Mouse (Mus musculus) ES-E14 (cell line): ENCODE data around the gene Hmcn1. TPM values are rescaled to one million over a fixed set of nuclear protein-coding genes. Genes with fewer than 3 reads are reported as not detected.

ENCODE experiments used
- DNase-seq: peaks from one replicate; pipeline ENCODE4 v3.0.0-alpha.2; 2013; ENCODE audit warnings: low read depth, low spot score
- H3K27ac ChIP-seq: 2 replicates; pipeline ENCODE4 v1.5.1; 2012; ENCODE audit warnings: low read depth, mild to moderate bottlenecking, low read length, moderate library complexity, mixed read lengths; ENCODE audit not compliant: poor library complexity, insufficient read depth, severe bottlenecking
- H3K36me3 ChIP-seq: 2 replicates; pipeline ENCODE4 v1.6.1; 2012; ENCODE audit warnings: mild to moderate bottlenecking, low read length, moderate library complexity, mixed read lengths; ENCODE audit not compliant: control insufficient read depth, poor library complexity, insufficient read depth, severe bottlenecking
- H3K4me1 ChIP-seq, 2 experiments: fragments of 150-350 bp in 1 of 2; sonication (generic) in 1 of 2; 2 replicates each; pipeline ENCODE4 v1.6.1; 2012; ENCODE audit warnings: low read length in 2 of 2, mild to moderate bottlenecking in 1 of 2, mixed read lengths in 1 of 2; ENCODE audit not compliant: control insufficient read depth in 2 of 2, insufficient read depth in 2 of 2, poor library complexity in 1 of 2
- H3K4me3 ChIP-seq, 2 experiments: fragments of 150-350 bp in 1 of 2; sonication (generic) in 1 of 2; 2 replicates each; pipeline ENCODE4 v1.5.1; 2012; ENCODE audit warnings: low read length in 2 of 2, low read depth in 1 of 2, mild to moderate bottlenecking in 1 of 2, mixed read lengths in 1 of 2; ENCODE audit not compliant: insufficient read depth in 1 of 2, poor library complexity in 1 of 2, severe bottlenecking in 1 of 2
- H3K9ac ChIP-seq: 2 replicates; pipeline ENCODE4 v1.6.1; 2012; ENCODE audit warnings: low read depth, mild to moderate bottlenecking, low read length, mixed read lengths; ENCODE audit not compliant: poor library complexity, insufficient read depth, severe bottlenecking
- H3K9me3 ChIP-seq: fragments of 150-350 bp; sonication (generic); 2 replicates; pipeline ENCODE4 v1.6.1; 2012; ENCODE audit warnings: low read depth, mild to moderate bottlenecking, low read length; ENCODE audit not compliant: control insufficient read depth, insufficient read depth
- CHD2 ChIP-seq: IDR thresholded peaks from 2 replicates; pipeline ENCODE4 v1.6.1; 2014; ENCODE audit warnings: mild to moderate bottlenecking, low read depth, low read length, inconsistent platforms
- HCFC1 ChIP-seq: IDR thresholded peaks from 2 replicates; pipeline ENCODE4 v1.6.1; 2012; ENCODE audit warnings: low read length, inconsistent platforms, borderline replicate concordance; ENCODE audit not compliant: insufficient read depth
- MAFK ChIP-seq: IDR thresholded peaks from 2 replicates; pipeline ENCODE4 v1.6.1; 2014; ENCODE audit warnings: mild to moderate bottlenecking, low read depth, low read length, inconsistent platforms; ENCODE audit not compliant: insufficient read depth
- ZC3H11A ChIP-seq: IDR thresholded peaks from 2 replicates; pipeline ENCODE4 v1.6.1; 2012; ENCODE audit warnings: low read depth, mild to moderate bottlenecking, inconsistent platforms, low read length, borderline replicate concordance
- ZNF384 ChIP-seq: IDR thresholded peaks from 2 replicates; pipeline ENCODE4 v1.6.1; 2012; ENCODE audit warnings: low read depth, low read length, inconsistent platforms
- in situ Hi-C, 2 experiments: fragments of 600-800 bp; cut with MboI; formaldehyde crosslinking; loops; one replicate each; pipeline ENCODE4 v1.15.1; 2025; ENCODE audit warnings: low sequenced_read_pairs in 2 of 2, inconsistent platforms in 1 of 2; ENCODE audit not compliant: unreplicated experiment in 2 of 2
- total RNA-seq: library from RNA; depleted of rRNA; stranded (reverse); fragments of 300-350 nt; gene quantifications from 2 replicates; pipeline ENCODE4 v1.2.3, GENCODE M21; 2012

Gene Hmcn1
- total RNA-seq, 1 experiment, result 1.5 TPM

- TF ChIP-seq MAFK, result no peak
- no peak for TF ChIP-seq ZC3H11A
- in situ Hi-C loops, result no loop called here
- peak; percentile 44 for DNase-seq
- H3K4me3 ChIP-seq, result no peak overlapping the region
- H3K27ac ChIP-seq, result no peak overlapping the region
- no peaks in the 10 kb centered on the region for H3K36me3 ChIP-seq
- H3K4me1 ChIP-seq, result no peaks in the 10 kb centered on the region
- H3K9ac ChIP-seq, result no peak overlapping the region
- H3K9me3 ChIP-seq, result no peaks in the 10 kb centered on the region
These were observed 16.0 kb upstream of the Hmcn1 start for GRCm38 (mm10) chr1:151009115-151009797.

DNA sequence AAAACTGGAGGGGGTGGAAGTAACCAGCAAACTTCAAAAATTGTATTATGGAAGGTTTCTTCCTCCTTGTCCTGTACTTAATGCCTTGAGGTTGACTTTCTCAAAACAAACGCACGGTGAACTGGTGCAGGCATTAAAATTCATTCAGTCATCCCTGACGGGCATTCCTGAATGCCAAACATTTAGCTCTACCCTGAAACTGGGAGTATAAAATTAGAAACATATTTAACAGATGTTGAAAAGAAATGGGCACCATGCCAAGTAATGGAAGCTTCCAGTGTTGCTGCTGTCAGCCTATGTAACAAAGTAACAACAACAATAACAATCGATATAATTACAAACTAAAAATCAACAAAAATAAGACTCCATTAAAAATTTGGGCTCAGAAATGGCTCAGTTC lies 14.5 kb upstream of the Hmcn1 start:
- Histone ChIP-seq H3K9me3 (no peaks in the 10 kb centered on the region), H3K4me3 (no peak overlapping the region), H3K4me1 (no peaks in the 10 kb centered on the region), H3K36me3 (no peaks in the 10 kb centered on the region), H3K27ac (no peak overlapping the region), H3K9ac (no peak overlapping the region)
- in situ Hi-C loops, result no loop called here
- no peak for TF ChIP-seq MAFK
- TF ChIP-seq ZC3H11A, result no peak
- TF ChIP-seq HCFC1, result no peak
- no peak for TF ChIP-seq CHD2
- TF ChIP-seq ZNF384, result no peak
- DNase-seq, result no peak

DNA sequence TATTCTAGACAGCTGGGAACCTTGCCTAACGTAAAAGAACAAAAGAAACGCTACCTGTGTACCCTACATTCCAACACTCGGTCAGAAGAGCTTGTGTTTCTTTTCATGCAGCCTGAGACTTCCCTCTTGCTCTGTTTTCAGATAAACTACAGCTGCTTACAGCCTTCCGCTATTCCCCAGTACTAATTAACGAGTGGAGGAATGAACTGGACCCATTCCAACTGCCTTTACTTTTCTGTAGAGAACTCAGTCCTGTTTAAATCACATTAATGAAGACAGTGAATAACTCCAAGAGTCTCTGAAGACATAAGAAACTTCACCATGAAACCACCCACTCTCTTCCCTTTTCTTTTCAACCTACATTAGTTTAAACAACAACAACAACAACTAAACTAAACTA lies 10.8 kb upstream of the Hmcn1 start:
- TF ChIP-seq MAFK, result no peak
- TF ChIP-seq ZC3H11A, result no peak
- TF ChIP-seq ZNF384, result no peak
- TF ChIP-seq HCFC1, result no peak
- no peak for TF ChIP-seq CHD2
- Histone ChIP-seq H3K27ac (no peak overlapping the region), H3K9me3 (no peaks in the 10 kb centered on the region), H3K4me3 (no peak overlapping the region), H3K9ac (no peak overlapping the region), H3K4me1 (no peaks in the 10 kb centered on the region), H3K36me3 (no peaks in the 10 kb centered on the region)
- in situ Hi-C loops, result no loop called here
- no peak for DNase-seq

GRCm38 (mm10) chr1:151001868-151002428 lies 8.7 kb upstream of the Hmcn1 start:
- DNase-seq, result no peak
- no peak for TF ChIP-seq HCFC1
- no peak for TF ChIP-seq MAFK
- no peak for TF ChIP-seq CHD2
- TF ChIP-seq ZC3H11A, result no peak
- TF ChIP-seq ZNF384, result no peak
- Histone ChIP-seq H3K4me1 (no peaks in the 10 kb centered on the region), H3K9me3 (no peaks in the 10 kb centered on the region), H3K36me3 (no peaks in the 10 kb centered on the region), H3K9ac (no peak overlapping the region), H3K4me3 (no peak overlapping the region), H3K27ac (no peak overlapping the region)
- in situ Hi-C loops, result no loop called here

GRCm38 (mm10) chr1:151000714-151001113 lies 7.5 kb upstream of the Hmcn1 start:
- no peaks in the 10 kb centered on the region for H3K9me3 ChIP-seq
- no peak for TF ChIP-seq HCFC1
- no peak for TF ChIP-seq ZNF384
- in situ Hi-C loops, result no loop called here
- H3K36me3 ChIP-seq, result no peaks in the 10 kb centered on the region
- no peaks in the 10 kb centered on the region for H3K4me1 ChIP-seq
- H3K4me3 ChIP-seq, result no peak overlapping the region
- no peak overlapping the region for H3K9ac ChIP-seq
- no peak overlapping the region for H3K27ac ChIP-seq
- no peak for DNase-seq
